Mouse (Mus musculus) naive thymus-derived CD4-positive, alpha-beta T cell, adult 2 months (primary cell): ENCODE data around the gene Efr3b.

Experiments used
- DNase-seq: peaks from one replicate; pipeline ENCODE4 v3.0.0-alpha.2; 2011; ENCODE audit warnings: low read depth

Gene Efr3b

DNA sequence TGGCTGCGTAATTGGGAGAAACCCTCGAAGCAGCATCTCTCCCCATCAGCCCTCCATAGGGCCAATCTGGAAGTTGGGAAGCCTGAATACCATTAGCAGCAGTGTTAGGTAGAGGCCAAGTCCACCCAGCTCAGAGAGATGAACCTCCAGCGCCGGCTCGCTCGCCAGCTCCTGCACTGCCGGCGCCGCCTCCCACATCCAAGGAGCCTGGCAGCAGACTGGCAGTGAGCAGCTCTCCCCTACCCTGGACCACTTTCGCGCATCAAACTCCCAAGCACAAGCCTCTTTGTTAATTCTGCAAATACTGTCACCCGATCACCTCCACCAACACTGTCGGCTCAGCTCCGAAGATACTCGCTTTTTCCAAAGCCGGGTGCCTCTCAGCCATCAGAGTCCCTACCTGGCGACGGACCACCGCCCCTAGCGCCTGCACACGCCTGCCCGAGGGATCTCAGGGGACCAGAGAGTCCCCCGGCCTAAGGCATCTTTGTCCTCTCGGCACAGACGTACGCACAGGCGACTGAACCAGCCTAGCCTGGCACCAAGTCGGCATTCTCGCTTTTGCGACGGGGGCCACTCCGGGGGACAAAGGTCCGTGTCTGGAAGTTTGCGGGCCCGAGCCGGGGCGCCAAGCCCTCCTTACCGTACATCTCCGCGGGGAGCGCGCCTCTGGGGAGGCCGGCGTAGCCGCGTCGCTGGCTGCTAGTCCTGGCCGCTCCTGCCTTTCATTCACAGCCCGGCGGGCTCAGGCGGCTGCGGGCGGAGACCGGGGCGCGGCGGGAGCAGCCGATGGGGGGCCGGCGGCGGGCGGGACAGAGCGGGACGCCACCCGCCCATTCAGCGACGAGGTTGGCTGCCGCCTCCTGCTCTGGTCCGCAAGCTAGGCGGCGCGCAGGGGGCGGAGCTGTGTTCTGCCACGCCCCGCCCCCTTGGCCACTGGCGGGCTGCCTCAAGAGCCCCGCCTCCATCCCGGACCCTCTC lies at the start of gene Efr3b:
Gene Efr3b (minus strand): TSS at position 855 of the 981 bp plus-strand sequence.
- peak; percentile 55 for DNase-seq

DNA sequence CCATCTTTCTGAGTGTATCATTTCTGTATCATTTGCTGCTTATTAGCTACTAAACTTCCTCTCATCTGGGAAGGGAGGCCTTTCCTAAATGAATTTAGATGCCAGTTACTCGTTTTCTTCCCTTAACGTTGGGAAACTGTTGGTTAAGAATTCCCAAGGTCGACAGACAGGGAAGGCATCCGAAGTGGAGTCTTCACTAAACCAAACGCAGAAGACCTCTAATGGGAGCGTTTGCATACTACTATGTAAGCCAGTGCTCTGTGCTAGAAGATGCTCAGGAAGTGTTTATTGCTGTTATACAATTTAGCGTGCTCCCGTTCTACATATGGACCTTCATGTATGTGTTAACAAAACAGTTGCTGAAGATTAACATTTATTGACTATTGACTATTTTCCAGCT lies 44.7 kb upstream of the Efr3b start:
- DNase-seq: no peak

GRCm38 (mm10) chr12:4082132-4083001 lies 43.7 kb upstream of the Efr3b start, which contains the start of gene Dnajc27:
Gene Dnajc27 (plus strand): TSS chr12:4082583.
- DNase-seq: peak; percentile 97

GRCm38 (mm10) chr12:4080311-4080710 lies 41.6 kb upstream of the Efr3b start:
- peak; percentile 90 for DNase-seq

GRCm38 (mm10) chr12:4078069-4078468 lies 39.4 kb upstream of the Efr3b start:
- DNase-seq: no peak

- DNase-seq: no peak
Observed at GRCm38 (mm10) chr12:4076383-4076782, 37.7 kb upstream of the Efr3b start.

DNA sequence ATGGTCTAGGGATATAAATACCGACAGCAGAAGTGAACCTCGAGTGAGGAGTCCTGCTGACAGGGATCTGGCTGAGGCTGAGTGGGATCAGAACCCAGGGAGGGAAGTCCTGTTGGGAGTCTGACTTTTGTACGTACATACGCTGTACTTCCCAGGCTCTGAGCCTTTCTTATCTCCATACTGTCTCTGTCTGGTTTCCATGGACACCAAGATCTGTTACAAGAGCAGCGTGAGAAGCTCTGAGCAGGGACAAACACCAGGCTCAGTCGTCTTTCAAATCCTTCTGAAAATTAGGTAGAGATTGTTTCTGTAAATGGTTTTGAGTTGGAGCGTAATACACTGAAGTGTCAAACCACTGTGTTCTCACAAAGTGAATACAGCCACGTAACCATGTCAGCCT lies 36.7 kb upstream of the Efr3b start:
- no peak for DNase-seq

DNA sequence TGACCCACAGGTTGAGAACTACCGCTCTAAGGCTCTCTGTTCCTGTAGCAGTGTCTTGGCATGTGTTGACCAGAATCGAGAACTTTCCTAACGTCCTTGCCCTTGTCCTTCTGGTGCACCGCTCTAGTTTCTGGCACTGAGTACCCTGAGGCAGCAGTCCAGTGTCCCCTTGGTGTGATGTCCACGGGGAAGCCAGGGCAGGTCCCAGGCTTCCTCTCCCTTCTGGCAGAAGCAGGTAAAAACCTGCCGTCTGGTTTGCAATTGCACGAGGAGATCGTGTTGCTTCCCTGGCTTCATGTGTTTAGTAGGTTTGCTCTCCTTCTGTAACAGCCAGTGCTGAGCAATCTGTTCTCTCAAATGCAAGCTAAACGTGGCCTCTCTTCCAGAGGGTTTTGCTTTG lies 33.0 kb upstream of the Efr3b start:
- no peak for DNase-seq

GRCm38 (mm10) chr12:4068551-4068950 lies 29.8 kb upstream of the Efr3b start:
- DNase-seq: no peak

DNA sequence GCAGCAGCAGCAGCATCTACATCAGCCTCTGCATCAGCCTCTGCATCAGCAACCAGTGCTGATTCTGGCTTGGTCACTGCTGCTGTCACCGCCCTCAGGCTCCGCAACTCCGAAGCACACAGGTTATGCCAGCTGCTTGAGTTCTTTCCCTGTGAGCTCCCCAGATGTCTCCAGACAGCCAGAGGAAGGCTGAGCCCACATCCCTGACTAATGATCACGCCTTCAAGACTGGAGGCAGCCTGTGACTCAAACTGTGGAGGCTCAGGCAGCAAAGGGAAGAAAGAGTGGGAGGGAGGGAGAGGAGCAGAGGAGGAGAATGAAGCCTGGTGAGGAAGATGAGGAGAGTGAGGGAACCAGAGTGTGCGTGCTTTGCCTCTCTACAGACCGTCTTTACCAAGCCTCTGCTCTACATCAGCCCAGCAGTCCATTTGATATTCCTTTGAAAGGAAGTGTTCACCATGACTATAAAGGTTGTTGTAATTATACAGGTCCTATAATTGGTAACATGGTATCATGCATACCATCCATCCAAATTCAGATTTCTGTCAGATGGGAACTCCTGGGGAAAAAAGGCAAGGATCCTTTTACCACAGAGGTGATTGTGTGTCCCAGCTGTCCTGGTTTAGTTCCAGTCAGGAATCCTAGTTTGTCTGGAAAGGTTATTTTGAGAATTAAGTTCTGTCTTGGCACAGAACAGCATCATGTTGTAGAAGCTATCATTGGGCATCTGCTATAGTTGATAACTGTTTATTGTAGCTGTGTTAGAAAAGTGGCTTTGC lies 28.2 kb upstream of the Efr3b start:
- DNase-seq: no peak

DNA sequence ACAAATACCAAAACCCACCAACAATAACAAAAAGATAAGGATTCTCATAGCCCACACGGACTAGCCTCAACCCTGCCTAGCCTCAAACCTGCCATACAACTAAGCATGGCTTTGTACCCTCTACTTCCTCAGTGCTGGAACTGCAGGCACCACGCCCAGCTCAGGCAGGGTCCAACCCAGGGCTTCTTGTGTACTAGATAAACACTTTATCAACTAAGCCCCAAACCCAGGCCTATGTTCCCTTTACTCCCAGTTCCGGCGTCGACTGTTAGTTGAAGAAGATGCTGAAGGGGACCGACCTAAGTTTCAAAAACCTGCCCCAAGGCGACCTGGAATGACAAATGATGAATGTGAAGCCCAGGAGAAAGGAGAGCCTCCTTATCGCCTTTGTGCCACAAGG lies 27.2 kb upstream of the Efr3b start:
- no peak for DNase-seq

DNA sequence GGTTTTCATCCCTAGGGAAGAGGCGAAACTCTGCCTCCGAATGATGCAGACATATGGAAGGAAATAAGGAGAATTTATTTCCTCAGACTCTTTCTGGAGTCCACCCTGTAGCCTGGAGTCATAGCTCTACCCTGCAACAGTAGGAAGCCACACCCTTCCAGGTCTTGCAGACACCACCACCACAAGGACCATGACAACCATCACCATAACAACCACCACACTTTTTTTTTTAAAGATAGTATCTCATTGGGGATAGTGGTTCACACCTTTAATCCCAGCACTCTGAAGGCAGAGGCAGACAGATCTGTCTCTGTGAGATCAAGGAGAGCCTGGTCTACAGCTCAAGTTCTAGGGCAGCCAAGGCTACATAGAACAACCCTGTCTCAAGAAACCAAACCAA lies 26.8 kb upstream of the Efr3b start:
- peak; percentile 21 for DNase-seq

DNA sequence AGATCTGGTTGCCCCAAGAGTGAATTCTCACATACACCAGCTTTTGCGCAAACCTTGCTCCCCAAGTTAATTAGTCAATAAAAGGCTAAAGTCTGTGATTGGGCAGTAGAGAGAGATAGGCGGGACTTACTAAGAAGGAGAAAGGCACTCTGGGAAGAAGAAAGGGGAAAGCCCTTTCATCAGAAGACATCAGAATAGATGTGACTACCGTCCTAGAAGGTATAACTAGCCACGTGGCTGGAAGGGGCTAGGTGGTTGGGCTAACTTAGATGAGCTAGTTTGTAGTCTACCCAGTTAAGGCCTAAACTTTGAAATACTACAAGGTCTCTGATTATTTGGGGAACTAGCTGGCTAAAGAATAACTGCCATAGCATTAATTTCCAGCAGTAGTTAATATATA lies 21.0 kb upstream of the Efr3b start:
- no peak for DNase-seq

DNA sequence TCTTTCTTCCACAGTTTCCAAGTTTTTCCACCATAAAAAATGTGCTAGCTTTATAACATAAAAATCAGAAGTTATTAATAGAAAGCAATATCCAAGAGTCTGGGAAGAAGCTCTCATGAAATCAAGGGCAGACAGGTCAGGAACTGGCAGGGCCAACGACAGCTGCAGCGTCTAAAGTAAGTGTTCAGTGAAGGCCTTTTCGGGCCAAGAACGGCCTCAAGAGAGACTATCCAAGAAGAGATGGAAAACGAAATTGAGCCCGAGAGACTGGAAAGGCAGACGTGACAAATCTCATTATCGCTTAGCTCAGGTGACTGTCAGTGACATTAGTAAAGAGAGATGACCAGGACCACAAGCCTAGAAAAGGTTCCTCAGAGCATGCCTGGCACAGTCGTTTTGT lies 19.6 kb upstream of the Efr3b start:
- DNase-seq: no peak

- no peak for DNase-seq
Observed at GRCm38 (mm10) chr12:4054845-4055244, 16.1 kb upstream of the Efr3b start.

DNA sequence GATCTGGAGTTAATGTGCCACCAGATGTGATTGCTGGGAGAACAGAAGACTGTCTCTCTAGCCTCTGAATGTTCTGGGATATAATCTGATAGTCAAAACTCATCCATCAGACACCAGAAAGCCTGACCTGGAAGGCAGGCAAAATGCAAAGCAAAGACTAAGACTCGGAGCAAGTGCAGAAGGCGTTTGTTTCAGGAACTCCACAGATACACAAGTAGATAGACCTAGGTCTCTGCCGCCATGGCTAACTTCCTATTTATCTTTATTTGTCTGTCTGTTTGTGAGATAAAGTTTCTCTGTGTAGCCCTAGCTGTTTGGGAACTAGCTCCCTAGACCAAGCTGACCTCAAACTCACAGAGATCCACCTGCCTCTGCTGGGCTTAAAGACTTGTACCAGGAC lies 14.9 kb upstream of the Efr3b start:
- no peak for DNase-seq

- no peak for DNase-seq
Observed at GRCm38 (mm10) chr12:4050861-4051425, 12.2 kb upstream of the Efr3b start.

- DNase-seq: no peak
Observed at GRCm38 (mm10) chr12:4048031-4048430, 9.3 kb upstream of the Efr3b start.

- DNase-seq: no peak
Observed at GRCm38 (mm10) chr12:4045992-4046391, 7.3 kb upstream of the Efr3b start.

- DNase-seq: no peak
Observed at GRCm38 (mm10) chr12:4042411-4042810, 3.7 kb upstream of the Efr3b start.

GRCm38 (mm10) chr12:4039046-4039445 lies 331 bp upstream of the Efr3b start:
- no peak for DNase-seq

- peak; percentile 4 for DNase-seq
Observed at GRCm38 (mm10) chr12:4037511-4037910, 1.2 kb downstream of the Efr3b start.
